Mouse (Mus musculus) hematopoietic multipotent progenitor cell, adult 10-12 weeks (in vitro differentiated cells): ENCODE data around the gene Gpr25. TPM values are rescaled to one million over a fixed set of nuclear protein-coding genes. Genes with fewer than 3 reads are reported as not detected.

Source experiments
- polyA plus RNA-seq: library from polyadenylated mRNA; stranded (reverse); fragments of >175 nt; gene quantifications from 2 replicates; pipeline ENCODE4 v1.2.3, GENCODE M21; 2012; ENCODE audit warnings: low replicate concordance

The Gpr25 gene
- 5.3 and 17.4 TPM in 2 replicates for polyA plus RNA-seq

DNA sequence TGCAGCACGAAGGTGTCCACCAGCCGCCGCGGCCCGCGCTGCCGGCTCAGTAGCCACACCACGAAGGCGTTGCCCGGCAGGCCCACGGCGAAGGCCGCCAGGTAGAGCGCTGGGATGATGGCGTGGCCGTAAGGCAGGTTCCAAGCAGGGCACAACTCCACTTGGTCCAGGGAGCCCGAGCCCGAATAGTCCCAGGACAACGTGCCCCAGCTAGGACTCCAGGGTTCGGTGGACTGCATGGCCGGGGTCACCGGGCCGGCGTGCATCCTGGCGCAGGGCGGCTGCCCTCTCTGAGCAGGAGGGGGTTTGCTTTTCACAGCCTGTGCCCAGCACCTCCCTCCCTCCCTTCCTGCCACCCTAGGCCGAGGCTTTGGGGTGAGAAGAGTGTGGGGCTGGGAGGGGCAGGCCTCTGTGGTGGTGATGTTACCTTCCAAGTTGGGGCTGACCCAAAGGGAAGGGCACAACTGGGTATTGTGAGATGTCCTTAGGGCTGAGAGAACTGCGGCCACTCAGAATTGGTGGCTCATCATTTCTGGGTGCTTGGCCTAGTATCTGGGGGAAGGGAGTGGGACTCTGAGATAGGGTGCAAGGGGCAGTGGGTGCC is at the start of gene Gpr25:
TSS of gene Gpr25 (minus strand) at position 239 of the 604 bp plus-strand sequence.

GRCm38 (mm10) chr1:136233892-136234594 is 26.6 kb downstream of the Gpr25 start, which contains the start of gene Inava:
Inava (minus strand) TSS chr1:136234264.

GRCm38 (mm10) chr1:136212803-136213202 is 47.9 kb downstream of the Gpr25 start, which contains the start of gene Mroh3:
Mroh3 (minus strand) TSS chr1:136212828.

Other genes with a start within 250 kb of the Gpr25 start
- gene Ascl5, start 210.1 kb downstream of the Gpr25 start, polyA plus RNA-seq, result not detected in 2 replicates
- gene Cacna1s, start 208.1 kb downstream of the Gpr25 start, polyA plus RNA-seq, result 11.2 and 17.2 TPM in 2 replicates
- 110 and 148 TPM in 2 replicates for gene Kif21b, start 129.5 kb downstream of the Gpr25 start, polyA plus RNA-seq
- gene Mroh3, start 48.0 kb downstream of the Gpr25 start, polyA plus RNA-seq, result not detected in 2 replicates
- gene Inava, start 26.6 kb downstream of the Gpr25 start, polyA plus RNA-seq, result 0.19 and 0.29 TPM in 2 replicates
- gene Camsap2, start 85.2 kb upstream of the Gpr25 start, polyA plus RNA-seq, result 7.4 and 15.2 TPM in 2 replicates
- 1.1 and 2.2 TPM in 2 replicates for gene Ddx59, start 154.4 kb upstream of the Gpr25 start, polyA plus RNA-seq
- gene Kif14, start 205.5 kb upstream of the Gpr25 start, polyA plus RNA-seq, result 0.17 and 0.42 TPM in 2 replicates